Mouse (Mus musculus): Measurements from ENCODE around the gene Hagh. TPM values are rescaled to one million over a fixed set of nuclear protein-coding genes. Genes with fewer than 3 reads are reported as not detected.

Gene Hagh
- total and polyA plus RNA-seq, 2 experiments from 2014 or later: 116 to 129 TPM

DNA sequence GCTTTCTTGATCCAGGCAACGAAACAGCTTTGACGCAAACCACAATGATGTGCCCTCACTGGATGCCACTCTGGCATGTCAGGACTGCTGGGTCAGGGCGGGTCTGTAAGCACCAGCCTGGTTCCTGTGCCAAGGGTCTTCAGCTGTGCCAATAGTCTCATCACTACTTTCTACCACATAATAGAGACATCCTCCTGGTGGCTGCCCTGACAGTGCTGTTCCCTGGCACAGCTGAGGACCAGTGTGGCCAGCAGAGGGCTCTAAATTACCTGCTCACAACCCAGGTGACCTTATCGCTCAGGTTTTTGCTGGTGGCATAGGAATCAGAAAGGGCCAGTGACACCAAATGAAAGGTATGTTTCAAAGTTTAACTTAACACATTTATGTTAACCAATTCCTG is 1.2 kb downstream of the Hagh start:
- no peaks in the 10 kb centered on the region for H3K9me3 ChIP-seq (replicated peaks; ENCODE audit: control insufficient read depth, low read length)
- DNase-seq (ENCODE audit: low spot score) (no peak), ATAC-seq (ENCODE audit: insufficient read depth, low read depth) (no peak)
- TF ChIP-seq EP300 (IDR thresholded peaks at IDR 0.05; ENCODE audit: low read depth): no peak
- TF ChIP-seq CTCF (IDR thresholded peaks at IDR 0.05; ENCODE audit: low read depth): peak; percentile 42; the same call in 1 of the 2 replicates
- H3K4me2 ChIP-seq (ENCODE audit: low read depth, low read length): no peak overlapping the region
- H3K36me3 ChIP-seq (replicated peaks; ENCODE audit: control insufficient read depth, insufficient read depth, low read length): no peaks in the 10 kb centered on the region
- peaks cover 12% of the 10 kb centered on the region for H3K4me1 ChIP-seq (ENCODE audit: control insufficient read depth, insufficient read depth)
- no peak overlapping the region for H3K4me3 ChIP-seq (ENCODE audit: low read depth, low read length)
- H3K27me3 ChIP-seq (ENCODE audit: control insufficient read depth, insufficient read depth, low read length): 0 out of 2 replicates have a peak, but pooled peaks cover 2% of the 10 kb centered on the region
- 47% methylated on average over 4 of the region's 4 CpGs for WGBS
- H3K27ac ChIP-seq (ENCODE audit: low read depth): no peak overlapping the region
- no peak overlapping the region for H3K9ac ChIP-seq (replicated peaks; ENCODE audit: low read depth, low read length)

DNA sequence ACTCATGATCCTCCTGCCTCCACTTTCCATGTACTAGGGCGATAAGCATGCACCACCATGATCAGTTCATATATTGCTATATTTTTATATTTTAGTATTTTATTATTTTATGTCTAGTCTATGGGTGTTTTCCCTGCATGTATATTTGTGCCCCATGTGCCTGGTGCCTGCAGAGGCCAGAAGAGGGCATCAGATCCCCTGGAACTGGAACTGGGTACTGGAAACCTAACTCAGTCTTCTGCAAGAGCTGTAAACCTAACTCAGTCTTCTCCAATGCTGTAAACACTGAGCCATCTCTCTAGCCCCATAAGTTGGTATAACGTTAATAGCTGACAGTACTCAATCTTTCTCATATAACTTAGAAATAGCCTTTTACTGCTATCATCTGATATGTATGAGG is 2.7 kb downstream of the Hagh start:
- peaks cover 12% of the 10 kb centered on the region for H3K4me1 ChIP-seq (ENCODE audit: control insufficient read depth, insufficient read depth)
- H3K27ac ChIP-seq (ENCODE audit: low read depth): no peak overlapping the region
- H3K9ac ChIP-seq (replicated peaks; ENCODE audit: low read depth, low read length): no peak overlapping the region
- H3K27me3 ChIP-seq (ENCODE audit: control insufficient read depth, insufficient read depth, low read length): no peaks in the 10 kb centered on the region
- no peak overlapping the region for H3K4me3 ChIP-seq (ENCODE audit: low read depth, low read length)
- H3K4me2 ChIP-seq (ENCODE audit: low read depth, low read length): no peak overlapping the region
- H3K36me3 ChIP-seq (replicated peaks; ENCODE audit: control insufficient read depth, insufficient read depth, low read length): no peaks in the 10 kb centered on the region
- DNase-seq (ENCODE audit: low spot score) (no peak), ATAC-seq (ENCODE audit: insufficient read depth, low read depth) (no peak)
- WGBS: 45% methylated on average over 2 of the region's 2 CpGs
- H3K9me3 ChIP-seq (replicated peaks; ENCODE audit: control insufficient read depth, low read length): no peaks in the 10 kb centered on the region
- TF ChIP-seq CTCF (IDR thresholded peaks at IDR 0.05; ENCODE audit: low read depth) (peak; percentile 24; the same call in 1 of the 2 replicates), EP300 (IDR thresholded peaks at IDR 0.05; ENCODE audit: low read depth) (no peak)

DNA sequence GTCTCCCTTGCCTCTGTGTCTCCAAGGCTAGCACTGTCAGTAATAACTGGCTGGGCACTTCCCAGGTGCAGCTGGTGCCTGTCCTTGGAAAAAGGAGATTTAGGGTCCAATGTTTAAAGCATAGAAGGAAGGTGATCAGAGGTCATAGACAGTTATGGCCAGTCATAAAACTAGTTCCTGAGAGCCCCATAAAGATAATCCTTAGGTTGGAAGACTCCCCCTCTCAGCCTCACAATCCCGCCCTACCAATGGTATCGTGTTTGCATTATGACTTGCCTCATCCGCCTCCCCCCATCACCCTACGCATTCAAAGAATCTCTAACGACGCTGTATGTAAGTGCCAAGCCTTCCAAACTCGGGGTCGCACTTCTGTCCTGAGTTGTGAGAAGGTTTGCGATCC is 4.6 kb downstream of the Hagh start:
- H3K9ac ChIP-seq (replicated peaks; ENCODE audit: low read depth, low read length): no peak overlapping the region; the same call in 1 of the 2 replicates
- peak overlapping the region; percentile 64 for H3K27ac ChIP-seq (ENCODE audit: low read depth)
- no peak overlapping the region for H3K4me3 ChIP-seq (ENCODE audit: low read depth, low read length)
- H3K4me2 ChIP-seq (ENCODE audit: low read depth, low read length): peak overlapping the region; percentile 48
- no peaks in the 10 kb centered on the region for H3K27me3 ChIP-seq (ENCODE audit: control insufficient read depth, insufficient read depth, low read length)
- DNase-seq (ENCODE audit: low spot score): no peak
- peaks cover 17% of the 10 kb centered on the region for H3K4me1 ChIP-seq (ENCODE audit: control insufficient read depth, insufficient read depth)
- H3K9me3 ChIP-seq (replicated peaks; ENCODE audit: control insufficient read depth, low read length): no peaks in the 10 kb centered on the region
- WGBS: 38% methylated on average over 9 of the region's 9 CpGs
- H3K36me3 ChIP-seq (replicated peaks; ENCODE audit: control insufficient read depth, insufficient read depth, low read length): no peaks in the 10 kb centered on the region
- TF ChIP-seq CTCF (IDR thresholded peaks at IDR 0.05; ENCODE audit: low read depth) (no peak), EP300 (IDR thresholded peaks at IDR 0.05; ENCODE audit: low read depth) (no peak)
- no peak for ATAC-seq (ENCODE audit: insufficient read depth, low read depth)

DNA sequence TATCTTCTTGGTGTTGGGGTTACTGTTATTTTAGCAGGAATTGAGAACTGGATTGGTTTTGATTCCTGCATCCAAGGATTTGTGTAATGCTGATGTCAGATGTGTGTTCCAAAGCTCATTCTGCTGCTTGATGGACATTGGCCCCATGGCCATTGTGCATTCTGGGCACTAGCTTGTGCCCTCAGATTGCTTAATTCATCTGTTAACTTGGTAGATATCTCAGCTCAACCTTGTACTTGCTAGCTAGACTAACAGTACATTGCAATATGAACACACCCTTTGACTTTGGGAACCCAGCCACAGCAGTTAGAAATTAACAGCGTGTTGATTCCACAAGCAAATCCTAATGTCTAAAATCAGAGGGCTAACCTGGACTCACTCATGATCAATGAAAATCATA is 7.4 kb downstream of the Hagh start:
- H3K27me3 ChIP-seq (ENCODE audit: control insufficient read depth, insufficient read depth, low read length): no peaks in the 10 kb centered on the region
- ATAC-seq (ENCODE audit: insufficient read depth, low read depth): no peak
- H3K4me3 ChIP-seq (ENCODE audit: low read depth, low read length): no peak overlapping the region
- 95% methylated on average over 1 of the region's 1 CpGs for WGBS
- H3K9me3 ChIP-seq (replicated peaks; ENCODE audit: control insufficient read depth, low read length): no peaks in the 10 kb centered on the region
- no peak overlapping the region for H3K4me2 ChIP-seq (ENCODE audit: low read depth, low read length)
- H3K9ac ChIP-seq (replicated peaks; ENCODE audit: low read depth, low read length): no peak overlapping the region
- no peak for DNase-seq (ENCODE audit: low spot score)
- no peak for TF ChIP-seq CTCF (IDR thresholded peaks at IDR 0.05; ENCODE audit: low read depth)
- no peak overlapping the region for H3K27ac ChIP-seq (ENCODE audit: low read depth)
- H3K4me1 ChIP-seq (ENCODE audit: control insufficient read depth, insufficient read depth): peaks cover 27% of the 10 kb centered on the region
- no peaks in the 10 kb centered on the region for H3K36me3 ChIP-seq (replicated peaks; ENCODE audit: control insufficient read depth, insufficient read depth, low read length)

DNA sequence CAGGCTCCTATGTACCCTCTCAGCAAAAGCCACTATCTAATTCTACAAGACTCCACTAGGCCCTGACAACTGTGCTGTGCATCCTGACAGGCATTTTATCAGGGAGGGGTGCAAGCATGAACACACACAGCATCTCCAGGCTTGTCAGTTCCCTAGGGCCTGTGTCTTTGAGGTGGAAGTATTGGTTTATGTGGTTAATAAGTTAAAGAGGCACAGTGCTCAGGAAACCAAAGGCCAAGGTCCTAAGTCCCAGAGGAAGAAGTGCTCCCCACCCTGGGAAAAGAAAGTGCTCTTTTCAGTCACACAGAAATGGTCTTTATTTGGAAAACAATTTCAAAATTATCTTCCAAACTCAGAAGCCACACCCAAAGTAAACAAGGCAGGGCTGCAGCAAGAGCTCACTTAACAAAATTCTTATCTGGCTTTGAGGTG is 8.7 kb downstream of the Hagh start:
- H3K4me2 ChIP-seq (ENCODE audit: low read depth, low read length): peak overlapping the region; percentile 89
- ATAC-seq (ENCODE audit: insufficient read depth, low read depth): no peak
- H3K27me3 ChIP-seq (ENCODE audit: control insufficient read depth, insufficient read depth, low read length): no peaks in the 10 kb centered on the region
- no peaks in the 10 kb centered on the region for H3K9me3 ChIP-seq (replicated peaks; ENCODE audit: control insufficient read depth, low read length)
- H3K27ac ChIP-seq (ENCODE audit: low read depth): peak overlapping the region; percentile 93
- peak overlapping the region; percentile 12 for H3K9ac ChIP-seq (replicated peaks; ENCODE audit: low read depth, low read length)
- H3K4me1 ChIP-seq (ENCODE audit: control insufficient read depth, insufficient read depth): peaks cover 27% of the 10 kb centered on the region
- H3K4me3 ChIP-seq (ENCODE audit: low read depth, low read length): peak overlapping the region; percentile 65
- TF ChIP-seq CTCF (IDR thresholded peaks at IDR 0.05; ENCODE audit: low read depth) (no peak), EP300 (IDR thresholded peaks at IDR 0.05; ENCODE audit: low read depth) (no peak)
- H3K36me3 ChIP-seq (replicated peaks; ENCODE audit: control insufficient read depth, insufficient read depth, low read length): peaks cover 10% of the 10 kb centered on the region
- no peak for DNase-seq (ENCODE audit: low spot score)

DNA sequence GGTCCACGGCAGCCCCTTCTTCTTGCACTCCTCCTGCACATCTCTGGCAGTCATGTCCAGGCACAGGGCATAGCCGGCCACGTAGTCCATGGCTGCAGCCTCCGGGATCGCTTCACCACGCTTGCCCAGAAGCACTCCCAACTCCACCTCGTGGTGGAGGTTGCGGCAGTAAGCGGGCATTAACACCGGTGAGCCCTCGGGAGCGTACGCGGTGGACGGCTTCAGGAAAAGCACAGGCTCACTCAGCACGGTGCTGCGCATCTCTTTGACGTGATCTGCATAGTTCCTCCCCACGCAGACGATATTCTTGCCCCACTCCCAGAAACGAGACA is 9.8 kb downstream of the Hagh start:
- TF ChIP-seq EP300 (IDR thresholded peaks at IDR 0.05; ENCODE audit: low read depth) (no peak; the same call in 1 of the 2 replicates), CTCF (IDR thresholded peaks at IDR 0.05; ENCODE audit: low read depth) (peak; percentile 45)
- peak overlapping the region; percentile 72 for H3K9ac ChIP-seq (replicated peaks; ENCODE audit: low read depth, low read length)
- 1% methylated on average over 21 of the region's 21 CpGs for WGBS
- ATAC-seq (ENCODE audit: insufficient read depth, low read depth): peak; percentile 47
- H3K27me3 ChIP-seq (ENCODE audit: control insufficient read depth, insufficient read depth, low read length): no peaks in the 10 kb centered on the region
- peaks cover 19% of the 10 kb centered on the region for H3K36me3 ChIP-seq (replicated peaks; ENCODE audit: control insufficient read depth, insufficient read depth, low read length)
- H3K4me3 ChIP-seq (ENCODE audit: low read depth, low read length): peak overlapping the region; percentile 65
- peak; percentile 33 for DNase-seq (ENCODE audit: low spot score)
- peak overlapping the region; percentile 93 for H3K27ac ChIP-seq (ENCODE audit: low read depth)
- peak overlapping the region; percentile 89 for H3K4me2 ChIP-seq (ENCODE audit: low read depth, low read length)
- peaks cover 22% of the 10 kb centered on the region for H3K4me1 ChIP-seq (ENCODE audit: control insufficient read depth, insufficient read depth)
- no peaks in the 10 kb centered on the region for H3K9me3 ChIP-seq (replicated peaks; ENCODE audit: control insufficient read depth, low read length)

All from heart, postnatal 0 days (tissue).